Mouse (Mus musculus) layer of hippocampus, postnatal 14 days (tissue): ENCODE results near the gene Il1f5. TPM values are rescaled to one million over a fixed set of nuclear protein-coding genes. Genes with fewer than 3 reads are reported as not detected.

Experiments
- DNase-seq, 2 experiments: peaks; one replicate each; pipeline ENCODE4 v3.0.0; 2021 to 2022; ENCODE audit warnings: low spot score in 2 of 2, mixed read lengths in 1 of 2
- long read RNA-seq, 2 experiments: library from polyadenylated mRNA; stranded (forward); transcript quantifications; one replicate each; pipeline ENCODE4 v2.0.0; 2021
- total RNA-seq, 2 experiments: library from RNA; stranded (reverse); gene quantifications; 2 replicates each; pipeline ENCODE4 v1.2.3; 2021

Gene Il1f5
- not detected for total RNA-seq
- long read RNA-seq, experiment 1 = 0 reads
- long read RNA-seq, experiment 2 = 0 reads

DNA sequence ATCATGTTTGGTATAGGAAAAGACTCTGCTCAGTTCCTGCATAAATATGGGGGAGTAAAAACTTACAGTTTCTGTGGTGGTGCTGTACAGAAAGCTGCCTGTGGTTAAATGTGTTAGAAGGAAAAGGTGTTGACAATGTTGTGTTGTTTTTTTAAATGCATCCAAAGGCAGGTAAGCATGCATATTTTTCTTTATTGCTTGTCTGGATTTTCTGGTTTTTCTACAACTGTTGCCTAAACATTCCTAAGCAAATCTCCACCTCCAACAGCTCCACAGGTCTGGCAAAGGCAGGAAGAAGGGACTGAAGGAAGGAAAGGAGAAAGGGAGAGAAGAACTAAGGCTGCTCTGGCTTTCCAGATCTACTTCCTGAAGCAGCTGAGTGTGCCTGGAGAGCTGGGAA, at the start of gene Il1f5:
Gene Il1f5 (plus strand): TSS at position 301 of the 400 bp plus-strand sequence.
- DNase-seq = no peak

DNA sequence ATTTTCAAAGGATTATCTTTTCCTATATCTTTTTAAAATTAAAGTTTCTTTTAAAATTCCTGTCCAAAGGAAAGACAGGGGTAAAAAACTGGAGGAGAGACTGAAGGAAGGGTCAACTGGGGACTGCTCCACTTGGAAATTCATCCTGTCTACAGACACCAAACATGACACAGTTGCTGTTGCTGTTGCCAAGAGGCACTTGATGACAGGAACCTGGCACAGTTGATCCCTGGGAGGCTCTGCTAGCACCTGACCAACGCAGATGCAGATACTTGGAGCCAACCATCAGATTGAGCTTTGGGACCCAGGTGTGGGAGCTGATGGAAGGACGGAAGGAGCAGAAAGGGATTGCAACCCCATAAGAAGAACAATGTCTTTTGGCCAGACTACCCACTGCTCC, 49.6 kb upstream of the Il1f5 start:
- no peak for DNase-seq

DNA sequence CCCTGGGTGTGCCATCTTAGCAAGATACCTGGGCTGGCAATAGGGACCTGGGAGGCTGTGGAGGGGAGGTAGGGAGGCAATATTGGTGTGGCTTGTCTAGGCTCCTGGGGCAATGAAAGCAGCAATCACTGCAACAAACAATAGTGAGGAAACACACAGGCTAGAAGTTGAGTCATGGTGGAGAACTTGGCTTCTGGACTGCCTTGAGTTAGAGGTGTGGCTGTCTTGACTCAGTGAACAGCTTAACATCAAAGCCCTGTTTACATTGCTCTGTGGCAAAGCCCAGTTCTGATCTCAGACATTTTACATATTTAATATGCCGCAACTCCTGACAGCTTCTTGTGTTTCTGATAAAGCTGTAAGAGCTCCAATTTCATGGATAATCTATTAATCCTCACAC, 9.3 kb upstream of the Il1f5 start:
- DNase-seq = no peak

DNA sequence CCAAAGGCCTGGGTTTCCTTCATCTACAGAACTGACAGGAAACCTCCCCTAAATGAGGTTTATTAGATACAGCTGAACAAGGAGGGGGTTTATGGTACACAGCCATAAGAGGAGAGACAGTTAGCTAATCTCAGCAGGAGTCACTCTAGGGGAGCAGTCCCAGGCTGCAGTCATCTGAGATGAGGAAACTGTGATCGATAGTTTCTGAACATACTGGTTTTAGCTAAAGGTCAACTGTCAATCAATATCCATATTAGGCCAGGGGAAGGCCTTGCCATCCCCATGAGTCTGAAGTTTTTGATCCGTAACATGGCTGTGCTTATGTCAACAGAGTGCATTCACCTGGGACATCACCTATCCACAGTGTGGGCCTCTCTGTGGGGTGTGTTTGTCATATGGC, 3.1 kb upstream of the Il1f5 start:
- no peak for DNase-seq

DNA sequence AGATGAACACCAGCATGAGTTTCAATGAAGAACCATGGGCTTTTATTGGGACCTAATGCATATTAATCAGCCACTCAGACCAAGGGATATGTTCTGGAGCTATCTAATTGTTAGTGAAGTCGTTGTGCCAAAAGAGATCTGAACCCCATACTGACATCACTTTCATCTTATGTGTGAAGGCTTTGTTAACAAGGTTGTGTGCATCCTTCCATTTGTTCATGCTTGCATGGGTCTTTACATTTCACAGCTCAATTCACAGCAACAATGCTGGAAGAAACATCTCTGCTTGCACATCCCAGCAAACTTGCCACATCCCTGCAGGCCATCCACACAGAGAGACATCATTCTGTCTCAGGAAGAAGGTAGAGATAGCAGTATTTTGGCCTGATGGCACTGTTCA, 1.6 kb upstream of the Il1f5 start:
- DNase-seq = no peak

DNA sequence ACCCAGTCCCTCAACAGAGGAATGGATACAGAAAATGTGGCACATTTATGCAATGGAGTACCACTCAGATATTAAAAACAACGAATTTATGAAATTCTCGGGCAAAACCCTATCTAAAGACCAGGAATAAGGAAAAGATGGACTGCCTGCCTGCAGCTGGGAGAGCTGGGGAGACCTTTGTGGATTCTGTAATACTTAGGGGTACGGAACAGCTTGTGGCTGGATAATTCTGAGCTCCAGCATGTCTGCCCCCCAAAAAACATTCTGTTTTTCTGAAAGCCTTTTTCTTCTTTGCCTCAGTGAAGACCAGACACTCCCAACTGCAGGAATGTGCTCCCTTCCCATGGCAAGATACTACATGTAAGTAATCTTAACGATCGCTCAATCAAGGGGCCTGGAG, 14.1 kb downstream of the Il1f5 start, which contains the start of gene Il1f10:
Gene Il1f10 (plus strand): TSS at position 301 of the 400 bp plus-strand sequence.
- no peak for DNase-seq

DNA sequence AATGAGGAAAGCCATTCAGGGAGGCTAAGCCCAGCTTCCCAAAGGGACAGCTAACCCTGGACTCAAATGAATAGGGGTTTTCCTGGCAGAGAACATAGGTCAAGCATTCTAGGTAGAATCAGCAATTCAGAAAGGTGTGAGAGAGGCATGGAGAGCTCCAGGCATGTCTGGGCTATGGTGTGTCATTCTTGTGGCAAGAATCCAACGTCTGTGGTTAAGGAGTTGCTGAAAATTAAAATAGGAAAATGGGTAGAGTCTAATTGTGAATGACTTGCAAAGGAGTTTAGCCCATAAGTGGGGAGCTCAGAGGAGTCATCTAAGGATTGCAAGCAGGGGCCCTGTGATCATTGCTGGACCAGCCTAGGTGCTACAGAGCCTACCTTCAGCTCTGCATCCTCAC, 17.9 kb downstream of the Il1f5 start:
- no peak for DNase-seq

DNA sequence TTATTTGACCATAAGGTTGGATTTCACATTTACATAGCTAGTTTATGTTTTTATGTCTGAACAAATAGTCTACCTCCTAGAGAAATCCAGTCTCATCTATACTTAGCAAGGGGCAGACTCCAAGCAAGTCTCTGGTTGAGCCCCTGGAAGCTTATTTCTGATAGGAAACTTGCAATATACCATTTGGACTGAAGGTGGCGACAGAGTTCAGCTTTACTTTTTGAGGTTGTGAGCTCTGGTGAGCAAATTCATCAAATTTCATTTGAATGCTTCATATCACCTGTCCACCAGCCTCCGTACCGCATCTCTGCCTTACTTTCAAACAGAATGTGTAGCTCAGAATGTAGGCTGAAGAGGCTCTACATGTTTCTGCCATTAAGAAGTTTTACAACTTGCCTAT, 20.1 kb downstream of the Il1f5 start:
- DNase-seq = peak; percentile 13 to 60

DNA sequence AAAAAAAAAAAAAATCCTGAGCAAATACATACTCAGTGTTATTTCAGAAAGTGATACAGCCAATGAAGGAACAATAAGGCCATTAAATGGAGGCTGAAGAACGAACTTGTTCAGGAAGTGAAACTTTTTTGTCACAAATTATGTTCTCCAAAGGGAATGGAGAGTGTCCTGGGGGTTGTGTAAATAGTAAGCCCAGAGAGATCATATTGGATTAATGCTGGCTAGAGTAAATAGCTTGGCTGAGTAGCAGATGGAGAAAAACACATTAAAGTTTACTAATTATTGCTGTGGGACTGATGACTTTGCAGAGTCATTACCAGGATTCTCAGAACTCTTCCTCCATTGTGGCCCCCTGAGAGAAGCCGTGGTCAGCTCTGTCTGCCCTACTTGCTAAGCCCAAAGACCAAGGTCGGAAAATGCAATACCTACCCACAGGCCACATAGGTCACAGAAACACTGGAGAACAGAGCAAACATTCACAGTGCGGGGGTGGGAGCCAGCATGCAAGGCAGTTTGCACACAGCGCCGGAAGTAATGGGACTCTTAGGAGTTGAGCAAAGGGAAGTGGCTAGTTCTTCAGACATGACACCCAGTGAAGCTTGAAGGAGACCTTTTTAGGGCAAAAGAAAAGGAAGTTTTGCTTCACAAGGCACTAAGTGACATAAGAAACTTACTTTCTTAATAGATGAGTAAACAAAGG, 34.7 kb downstream of the Il1f5 start:
- no peak for DNase-seq

DNA sequence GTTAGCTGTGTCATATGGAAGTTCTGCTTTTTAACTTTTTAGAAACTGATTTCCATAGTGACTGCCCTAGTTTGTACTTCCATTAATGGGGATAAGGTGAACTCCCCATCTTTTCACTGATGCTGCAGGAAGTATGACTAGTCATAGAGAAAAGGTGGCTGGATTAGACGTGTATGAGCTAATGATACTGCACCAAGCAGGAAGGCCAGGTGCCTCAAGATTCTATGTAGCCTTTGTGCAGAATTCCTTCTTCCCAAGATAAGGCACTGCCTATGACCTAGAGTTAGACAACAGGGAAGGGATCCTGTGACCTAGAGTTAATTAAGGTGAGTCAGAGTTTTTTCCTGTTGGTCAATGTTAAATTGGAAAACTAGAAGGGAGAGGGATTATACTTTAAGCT, 40.2 kb downstream of the Il1f5 start:
- no peak for DNase-seq

DNA sequence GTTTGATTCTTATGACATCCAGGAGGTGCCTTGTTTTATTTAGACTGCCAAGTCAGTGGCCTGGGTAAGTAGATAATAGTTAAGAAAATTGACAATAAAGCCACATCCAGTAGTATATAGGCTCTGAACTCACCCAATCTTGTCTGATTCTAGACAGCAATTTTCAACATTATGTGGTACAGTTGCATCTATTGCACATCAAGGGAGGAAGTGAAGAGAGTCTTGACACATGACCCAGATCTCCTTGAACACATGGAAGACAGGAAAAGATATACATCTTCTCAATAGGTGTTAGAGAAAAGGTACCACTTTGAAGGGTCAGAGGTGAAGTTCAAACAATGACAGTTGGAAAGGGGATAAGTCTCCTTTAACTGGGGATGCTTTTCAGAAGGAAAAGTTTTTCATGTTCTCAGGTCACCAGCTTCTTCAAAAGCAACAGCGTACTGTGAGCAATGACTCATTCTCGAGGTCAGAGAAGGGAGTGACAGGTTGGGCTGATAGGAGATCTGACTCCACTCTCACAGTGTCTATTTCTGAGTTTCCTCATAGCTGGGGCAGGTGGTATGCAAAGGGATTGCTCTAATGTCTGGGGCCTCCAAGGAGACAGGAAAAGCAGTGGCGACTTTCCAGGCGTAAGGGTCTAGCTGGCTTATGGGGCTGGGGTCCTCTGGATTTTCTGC, 41.3 kb downstream of the Il1f5 start:
- DNase-seq = no peak

Other genes with a start within 250 kb of the Il1f5 start
- gene Hnmt, start 227.6 kb upstream of the Il1f5 start, total RNA-seq = 10 to 100 TPM; 25.3 to 26.9 TPM
- gene Tbpl2, start 180.4 kb upstream of the Il1f5 start, total RNA-seq = not detected
- not detected for gene Il1f8, start 123.8 kb upstream of the Il1f5 start, total RNA-seq
- not detected for gene Il1f9, start 90.5 kb upstream of the Il1f5 start, total RNA-seq
- not detected for gene Il1f6, start 61.5 kb upstream of the Il1f5 start, total RNA-seq
- not detected for gene Il1f10, start 14.2 kb downstream of the Il1f5 start, total RNA-seq
- gene Il1rn, start 59.9 kb downstream of the Il1f5 start, total RNA-seq = not detected
- 1 to 10 TPM; 1.2 to 1.8 TPM for gene Psd4, start 90.6 kb downstream of the Il1f5 start, total RNA-seq
- gene Pax8, start 198.6 kb downstream of the Il1f5 start, total RNA-seq = not detected